Comparison of ENCODE assay signal across 16 mouse cellular contexts in the genomic region with DNA sequence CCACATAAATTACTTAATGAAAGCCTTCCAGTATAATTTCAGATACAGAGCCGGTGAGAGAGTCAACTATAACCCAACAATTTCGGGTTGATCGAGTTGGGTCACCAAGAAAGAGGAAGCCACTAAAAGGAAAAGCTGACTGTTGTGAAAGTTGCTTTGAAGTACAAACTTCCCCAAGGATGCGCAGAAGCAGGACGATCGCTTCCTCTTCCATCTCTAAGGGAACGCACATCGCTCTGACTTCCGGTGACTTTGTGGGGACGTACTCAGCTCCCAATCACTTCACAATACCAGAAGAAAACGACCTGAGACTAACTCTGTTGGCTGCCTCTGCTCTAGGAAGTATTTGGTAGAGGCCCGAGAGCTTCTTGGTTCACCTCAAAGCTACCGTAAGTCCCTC.
A peak's percentile ranks its signal among the peaks of the same experiment; 100 is the strongest.
DNase-seq lines count a peak whose midpoint lies in the region; ATAC-seq and TF ChIP-seq lines count a peak whose summit lies in the region.
"Had no signal": no experiment of that assay in that cellular context is flagged by ENCODE, and none has a peak within 500 bp of the region (broad histone marks: within the 10 kb centered on the region; RNA-seq: fewer than 3 reads in every experiment).

No protein-coding gene starts in this region.

- H3K4me1 ChIP-seq in lung, postnatal 0 days (ENCODE audit: insufficient read depth, low read depth, low read length) = no peaks in the 10 kb centered on the region
- peaks cover 51% of the 10 kb centered on the region for H3K4me1 ChIP-seq in bone marrow macrophage, adult 2 months (ENCODE audit: control insufficient read depth, insufficient read depth, low read length)
- H3K4me1 ChIP-seq: embryonic facial prominence, embryonic 12.5 days; midbrain, embryonic 10.5 days had no signal

- TF ChIP-seq CTCF in lung, postnatal 0 days (IDR thresholded peaks at IDR 0.05) = no peak
- no peak for TF ChIP-seq CTCF in bone marrow macrophage, adult 2 months (IDR thresholded peaks at IDR 0.05; ENCODE audit: low read depth, low read length)

- no peak overlapping the region for H3K4me2 ChIP-seq in lung, postnatal 0 days (replicated peaks; ENCODE audit: low read depth, low read length)
- H3K4me2 ChIP-seq: embryonic facial prominence, embryonic 12.5 days; limb, embryonic 13.5 days had no signal

- 80% methylated on average over 13 of the region's 13 CpGs for WGBS in lung, postnatal 0 days

- H3K27ac ChIP-seq in lung, postnatal 0 days (ENCODE audit: low read length) = no peak overlapping the region
- peak overlapping the region; percentile 95 for H3K27ac ChIP-seq in bone marrow macrophage, adult 2 months (ENCODE audit: insufficient read depth, low read depth, low read length)
- H3K27ac ChIP-seq: embryonic facial prominence, embryonic 12.5 days; limb, embryonic 13.5 days; midbrain, embryonic 10.5 days had no signal

- DNase-seq in lung, postnatal 0 days (ENCODE audit: low spot score) = peak; percentile 44
- no peak for DNase-seq in lung, postnatal 25 days (ENCODE audit: low spot score)
- DNase-seq in CD4-positive helper T cell, adult 2 months (ENCODE audit: low read depth, low spot score) = peak; percentile 26
- no peak for DNase-seq in frontal cortex, postnatal 25 days (ENCODE audit: low spot score in 2 of 2)
- no peak for DNase-seq in urinary bladder, postnatal 10 days (ENCODE audit: low spot score)
- DNase-seq: adrenal gland, adult 2 months; cerebellum, postnatal 14 days; heart, postnatal 14 days; kidney, postnatal 10 days; lung, adult 2 months; right cerebral cortex, postnatal 14 days had no signal

- no peak overlapping the region for H3K4me3 ChIP-seq in lung, postnatal 0 days (ENCODE audit: low read depth, low read length)
- H3K4me3 ChIP-seq in bone marrow macrophage, adult 2 months (ENCODE audit: insufficient read depth, low read length) = peak overlapping the region; percentile 45
- H3K4me3 ChIP-seq: embryonic facial prominence, embryonic 12.5 days; limb, embryonic 13.5 days; midbrain, embryonic 10.5 days had no signal

- no peaks in the 10 kb centered on the region for H3K36me3 ChIP-seq in lung, postnatal 0 days (ENCODE audit: insufficient read depth, low read length)
- H3K36me3 ChIP-seq: embryonic facial prominence, embryonic 12.5 days; limb, embryonic 13.5 days; midbrain, embryonic 10.5 days had no signal

- no peak for TF ChIP-seq EP300 in lung, postnatal 0 days (IDR thresholded peaks at IDR 0.05)

- no peak for TF ChIP-seq POLR2A in bone marrow macrophage, adult 2 months (IDR thresholded peaks at IDR 0.05; ENCODE audit: borderline replicate concordance, low read depth, low read length)

- H3K9ac ChIP-seq in lung, postnatal 0 days (replicated peaks; ENCODE audit: low read depth) = no peak overlapping the region
- H3K9ac ChIP-seq: embryonic facial prominence, embryonic 12.5 days; limb, embryonic 13.5 days had no signal

- H3K27me3 ChIP-seq in lung, postnatal 0 days (replicated peaks; ENCODE audit: insufficient read depth, low read length) = no peaks in the 10 kb centered on the region
- H3K27me3 ChIP-seq: embryonic facial prominence, embryonic 12.5 days; limb, embryonic 13.5 days had no signal

- ATAC-seq in lung, postnatal 0 days = no peak
- ATAC-seq in megakaryocyte progenitor cell, adult 5-6 weeks (replicated peaks; ENCODE audit: poor library complexity) = peak; percentile 85

- H3K9me3 ChIP-seq in lung, postnatal 0 days (ENCODE audit: low read length) = no peaks in the 10 kb centered on the region
- H3K9me3 ChIP-seq: embryonic facial prominence, embryonic 12.5 days; limb, embryonic 13.5 days; midbrain, embryonic 10.5 days had no signal

Comparison
In these comparisons a context has a peak if more than half of its experiments do, and no peak if none do; other contexts are left out.
1. DNase-seq: peak in lung, postnatal 0 days (single experiment) and CD4-positive helper T cell, adult 2 months (single experiment); none in lung, postnatal 25 days (single experiment), frontal cortex, postnatal 25 days (0 of 2) and urinary bladder, postnatal 10 days (single experiment).